Comparison of ENCODE assay signal across 15 mouse cellular contexts in genomic region chr9:102729093-102729845, GRCm38 (mm10). TPM values are rescaled to one million over a fixed set of nuclear protein-coding genes. Genes with fewer than 3 reads are reported as not detected.
DNase-seq lines count a peak whose midpoint lies in the region; TF ChIP-seq lines count a peak whose summit lies in the region.
"Had no signal": no experiment of that assay in that cellular context is flagged by ENCODE, and none has a peak within 500 bp of the region (broad histone marks: within the 10 kb centered on the region; RNA-seq: fewer than 3 reads in every experiment).

No protein-coding gene starts in this region.

- TF ChIP-seq CTCF in lung, adult 2 months (IDR thresholded peaks at IDR 0.05; ENCODE audit: insufficient read depth, low read length): no peak

- no peak overlapping the region for H3K4me3 ChIP-seq in lung, adult 2 months (replicated peaks; ENCODE audit: extremely low read depth, low read depth, low read length)
- H3K4me3 ChIP-seq: forebrain, embryonic 15.5 days; hindbrain, embryonic 15.5 days; liver, embryonic 13.5 days had no signal

- intact Hi-C loops in left cerebral cortex, postnatal 4 days (cut with DNase I): loop anchor here (10.0 kb wide), 1 partner anchor 136 kb away; no protein-coding TSS in a partner anchor

- H3K4me1 ChIP-seq in lung, adult 2 months (ENCODE audit: control insufficient read depth, insufficient read depth, low read length): peaks cover 60% of the 10 kb centered on the region

- 68% methylated on average over 21 of the region's 21 CpGs for WGBS in lung, adult 2 months

- TF ChIP-seq POLR2A in lung, adult 2 months (IDR thresholded peaks at IDR 0.05; ENCODE audit: borderline replicate concordance, extremely low read depth, low read depth, low read length): no peak

- DNase-seq in gastrocnemius, postnatal 10 days: peak; percentile 35
- no peak for DNase-seq in gastrocnemius, postnatal 4 days (ENCODE audit: low spot score in 2 of 2)
- DNase-seq in lung, adult 2 months: peak; percentile 35
- DNase-seq in lung, postnatal 4 days: no peak
- DNase-seq in ZHBTc4 (ENCODE audit: low read depth, low spot score): peak; percentile 77
- peak; percentile 33 for DNase-seq in kidney, postnatal 10 days
- no peak for DNase-seq in left cerebral cortex, postnatal 4 days
- DNase-seq in frontal cortex, postnatal 25 days (ENCODE audit: low spot score in 2 of 2): no peak
- DNase-seq: cerebellum, postnatal 36 days; gastrocnemius, postnatal 25 days; liver, embryonic 13.5 days; thymus, postnatal 14 days had no signal

RNA-seq across cellular contexts. Expression of gene Amotl2, which starts 12.8 kb away (rescaled TPM):
- total RNA-seq in gastrocnemius, postnatal 10 days (2021): 10 to 100 TPM; 32.9 to 43.7 TPM
- 10 to 100 TPM; 58.1 to 61.2 TPM for total RNA-seq in gastrocnemius, postnatal 4 days (2021)
- 82.6 and 101 TPM in 2 replicates for polyA plus RNA-seq in lung, adult 2 months (2012; rRNA removed)
- 10 to 100 TPM; 42.3 to 45.5 TPM for total RNA-seq in left cerebral cortex, postnatal 4 days (2021)
- total RNA-seq: MEL had no signal

Comparison
In these comparisons a context has a peak if more than half of its experiments do, and no peak if none do; other contexts are left out.
1. DNase-seq: peak in gastrocnemius, postnatal 10 days (single experiment), lung, adult 2 months (single experiment), ZHBTc4 (single experiment) and kidney, postnatal 10 days (single experiment); none in gastrocnemius, postnatal 4 days (0 of 2), lung, postnatal 4 days (0 of 2), left cerebral cortex, postnatal 4 days (single experiment) and frontal cortex, postnatal 25 days (0 of 2).